Mouse (Mus musculus) G1E (cell line): Measurements from ENCODE around the gene Cdc16. TPM values are rescaled to one million over a fixed set of nuclear protein-coding genes. Genes with fewer than 3 reads are reported as not detected.

ENCODE experiments used
- ATAC-seq: 2 replicates; pipeline ENCODE4 v1.8.0; 2016; ENCODE audit warnings: mild to moderate bottlenecking; ENCODE audit not compliant: insufficient number of reproducible peaks, poor library complexity, low FRiP score, severe bottlenecking; ENCODE audit errors: extremely low read depth
- DNase-seq: peaks from one replicate; pipeline ENCODE4 v3.0.0; 2012; ENCODE audit warnings: low spot score
- H3K27me3 ChIP-seq: 2 replicates; pipeline ENCODE4 v1.6.1; 2012; ENCODE audit warnings: mild to moderate bottlenecking, low read length, inconsistent platforms; ENCODE audit not compliant: insufficient read depth
- H3K36me3 ChIP-seq: replicated peaks from 2 replicates; pipeline ENCODE3; 2012; ENCODE audit warnings: mild to moderate bottlenecking, inconsistent platforms
- H3K4me1 ChIP-seq: 2 replicates; pipeline ENCODE4 v1.6.1; 2012; ENCODE audit warnings: low read depth, low read length, inconsistent platforms, mixed read lengths; ENCODE audit not compliant: insufficient read depth
- H3K4me3 ChIP-seq: 2 replicates; pipeline ENCODE4 v1.5.1; 2012; ENCODE audit warnings: low read depth, mild to moderate bottlenecking, inconsistent platforms, low read length, moderate library complexity, mixed read lengths
- H3K9me3 ChIP-seq: replicated peaks from 2 replicates; pipeline ENCODE4 v1.6.1; 2012; ENCODE audit warnings: inconsistent platforms
- CTCF ChIP-seq: IDR thresholded peaks from 2 replicates; pipeline ENCODE4 v1.5.1; 2012; ENCODE audit warnings: low read depth, low read length, inconsistent platforms, mixed read lengths
- GATA1 ChIP-seq: IDR thresholded peaks from 2 replicates; pipeline ENCODE4 v1.6.1; 2012; ENCODE audit warnings: borderline replicate concordance, low read length, inconsistent platforms, mixed read lengths
- GATA2 ChIP-seq: IDR thresholded peaks from 2 replicates; pipeline ENCODE4 v1.6.1; 2012; ENCODE audit warnings: low read depth, low read length, inconsistent platforms, borderline replicate concordance
- POLR2AphosphoS5 ChIP-seq: IDR thresholded peaks from 2 replicates; pipeline ENCODE4 v1.6.1; 2012; ENCODE audit warnings: low read depth, low read length, inconsistent platforms; ENCODE audit not compliant: insufficient replicate concordance
- TAL1 ChIP-seq: conservative IDR thresholded peaks from 2 replicates; pipeline ENCODE4 v1.6.1; 2012; ENCODE audit warnings: low read depth, low read length, inconsistent platforms, mixed read lengths
- polyA plus RNA-seq: library from polyadenylated mRNA; stranded (reverse); fragments of >175 nt; gene quantifications from 2 replicates; pipeline ENCODE4 v1.2.3, GENCODE M21; 2012
- total RNA-seq, 2 experiments: library from RNA; stranded (forward) in 1 of 2; stranded (reverse) in 1 of 2; fragments of 200-1000 nt in 1 of 2; fragments of >200 nt in 1 of 2; fragmentation: Nextera tagmentation in 1 of 2; gene quantifications; 2 replicates each; pipeline ENCODE4 v1.2.3; 2014 to 2017

Cdc16 gene
- total and polyA plus RNA-seq, 3 experiments, result 19.0 to 75.9 (median 64.5) TPM

DNA sequence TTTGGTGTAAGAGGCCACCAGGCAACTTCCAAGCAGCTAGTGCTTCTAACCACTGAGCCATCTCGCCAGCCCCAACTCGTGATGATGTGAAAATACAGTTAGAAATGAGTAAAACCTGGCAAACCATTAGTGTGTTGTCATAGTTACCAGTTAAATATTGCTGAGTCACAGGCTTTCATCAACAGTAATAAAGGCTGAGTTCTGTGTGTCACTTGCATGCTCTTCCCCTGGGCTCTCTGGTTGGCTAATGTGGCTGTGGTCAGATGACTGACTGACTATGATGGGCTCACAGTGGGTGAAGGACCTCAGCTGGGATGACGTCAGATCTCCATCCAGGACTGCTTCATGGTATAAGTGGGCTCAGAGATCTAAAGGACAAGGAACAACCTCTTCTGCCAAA, 23.1 kb downstream of the Cdc16 start:
- no peak for TF ChIP-seq GATA2
- no peak for TF ChIP-seq TAL1
- peaks cover 68% of the 10 kb centered on the region for H3K36me3 ChIP-seq
- DNase-seq, result no peak

DNA sequence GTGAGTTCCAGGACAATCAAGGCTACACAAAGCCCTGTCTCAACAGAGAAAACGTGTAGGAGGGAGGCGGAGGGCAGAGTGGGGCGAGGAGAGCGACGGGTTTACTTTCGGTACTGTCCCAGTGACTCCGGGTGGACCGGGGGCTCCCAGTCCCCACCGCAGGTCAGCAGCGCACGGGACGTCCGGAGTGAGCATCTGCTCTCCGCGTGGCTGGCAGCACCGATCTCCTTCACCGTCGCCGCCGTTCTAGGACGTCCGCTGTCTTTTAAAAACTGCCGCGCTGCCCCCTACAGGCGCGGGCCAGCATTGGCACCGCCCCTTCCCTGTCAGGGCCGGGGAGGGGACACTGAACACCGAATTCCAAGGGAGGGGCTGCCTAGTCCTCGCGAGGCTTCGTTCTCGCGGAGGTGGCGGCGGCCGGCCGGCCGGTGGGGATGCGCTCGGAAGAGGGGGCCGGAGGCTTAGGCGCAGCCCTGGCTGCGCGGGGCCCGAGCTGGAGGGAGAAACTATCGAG, 27.8 kb downstream of the Cdc16 start, which contains the start of gene Upf3a:
Upf3a (plus strand) TSS at position 366 of the 514 bp plus-strand sequence.
- TF ChIP-seq GATA1 (no peak), POLR2AphosphoS5 (0 out of 2 replicates have a peak, but pooled peaks have one; percentile 47), GATA2 (no peak), TAL1 (no peak), CTCF (peak; percentile 42; the same call in 1 of the 2 replicates)
- peak; percentile 86 for ATAC-seq
- H3K4me3 ChIP-seq, result peak within 1 kb of the TSS; percentile 86
- peak; percentile 87 for DNase-seq
- peaks cover 29% of the 10 kb centered on the region for H3K4me1 ChIP-seq
- peaks cover 50% of the 10 kb centered on the region for H3K36me3 ChIP-seq
- H3K27me3 ChIP-seq, result no peaks in the 10 kb centered on the region
- no peaks in the 10 kb centered on the region for H3K9me3 ChIP-seq

More for the DNA sequence above, 23.1 kb downstream of the Cdc16 start:
- peak; percentile 28 for ATAC-seq
- no peak overlapping the region for H3K4me3 ChIP-seq
- H3K27me3 ChIP-seq, result no peaks in the 10 kb centered on the region
- no peaks in the 10 kb centered on the region for H3K9me3 ChIP-seq
- peaks cover 24% of the 10 kb centered on the region for H3K4me1 ChIP-seq

DNA sequence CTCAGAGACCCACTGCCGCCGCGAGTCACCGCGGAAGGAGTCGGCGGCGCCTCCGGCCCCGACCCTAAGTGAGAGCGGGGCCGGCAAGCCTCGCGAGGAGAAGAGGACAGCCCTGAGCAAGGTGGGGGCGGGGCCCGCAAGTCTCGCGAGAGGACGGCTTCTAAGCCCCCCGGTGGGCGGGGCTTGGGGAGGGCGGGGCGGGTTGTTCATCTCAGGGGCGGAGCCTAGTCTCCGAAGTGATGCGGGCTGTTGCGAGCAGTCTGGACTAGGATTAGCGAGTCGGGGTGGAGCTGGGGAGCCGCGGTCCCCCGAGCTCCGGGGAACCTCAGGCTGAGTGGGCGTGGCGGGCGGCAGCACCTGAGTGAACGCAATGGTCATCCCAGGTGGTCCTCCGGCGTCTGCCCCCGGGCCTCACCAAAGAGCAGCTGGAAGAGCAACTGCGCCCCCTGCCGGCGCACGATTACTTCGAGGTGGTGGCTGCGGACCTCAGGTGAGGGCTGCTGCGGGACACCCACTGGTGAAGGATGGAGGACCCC, 28.4 kb downstream of the Cdc16 start:
- Histone ChIP-seq H3K4me3 (peak overlapping the region; percentile 86), H3K9me3 (no peaks in the 10 kb centered on the region), H3K27me3 (no peaks in the 10 kb centered on the region), H3K36me3 (peaks cover 46% of the 10 kb centered on the region), H3K4me1 (peaks cover 25% of the 10 kb centered on the region)
- ATAC-seq, result peak; percentile 46
- peak; percentile 98 for DNase-seq
- TF ChIP-seq GATA2, result no peak
- no peak for TF ChIP-seq TAL1
- TF ChIP-seq CTCF, result peak; percentile 34; the same call in 1 of the 2 replicates
- no peak for TF ChIP-seq GATA1

DNA sequence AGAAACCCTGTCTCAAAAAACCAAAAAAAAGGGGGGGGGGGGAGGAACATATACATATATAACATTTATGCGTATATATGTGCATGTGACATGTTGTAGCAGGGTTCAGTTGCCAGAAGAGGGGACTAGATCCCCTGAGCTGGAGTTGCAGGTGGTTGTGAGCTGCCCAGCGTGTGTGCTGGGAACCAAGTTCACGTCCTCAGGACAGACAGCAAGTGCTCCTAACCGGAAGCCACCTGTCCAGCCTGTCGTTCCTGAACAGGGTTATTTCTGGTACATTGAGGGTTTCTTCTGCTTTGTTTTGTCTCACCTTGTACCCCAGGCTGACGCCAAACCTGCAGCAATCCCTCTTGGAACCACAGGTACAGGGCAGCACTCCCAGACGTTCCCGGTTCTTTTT, 32.1 kb downstream of the Cdc16 start:
- DNase-seq (no peak), ATAC-seq (no peak)
- H3K36me3 ChIP-seq, result peaks cover 54% of the 10 kb centered on the region
- no peaks in the 10 kb centered on the region for H3K27me3 ChIP-seq
- H3K9me3 ChIP-seq, result no peaks in the 10 kb centered on the region
- no peak for TF ChIP-seq GATA1
- TF ChIP-seq TAL1, result no peak
- TF ChIP-seq POLR2AphosphoS5, result no peak
- TF ChIP-seq CTCF, result no peak
- peaks cover 10% of the 10 kb centered on the region for H3K4me1 ChIP-seq
- no peak overlapping the region for H3K4me3 ChIP-seq

DNA sequence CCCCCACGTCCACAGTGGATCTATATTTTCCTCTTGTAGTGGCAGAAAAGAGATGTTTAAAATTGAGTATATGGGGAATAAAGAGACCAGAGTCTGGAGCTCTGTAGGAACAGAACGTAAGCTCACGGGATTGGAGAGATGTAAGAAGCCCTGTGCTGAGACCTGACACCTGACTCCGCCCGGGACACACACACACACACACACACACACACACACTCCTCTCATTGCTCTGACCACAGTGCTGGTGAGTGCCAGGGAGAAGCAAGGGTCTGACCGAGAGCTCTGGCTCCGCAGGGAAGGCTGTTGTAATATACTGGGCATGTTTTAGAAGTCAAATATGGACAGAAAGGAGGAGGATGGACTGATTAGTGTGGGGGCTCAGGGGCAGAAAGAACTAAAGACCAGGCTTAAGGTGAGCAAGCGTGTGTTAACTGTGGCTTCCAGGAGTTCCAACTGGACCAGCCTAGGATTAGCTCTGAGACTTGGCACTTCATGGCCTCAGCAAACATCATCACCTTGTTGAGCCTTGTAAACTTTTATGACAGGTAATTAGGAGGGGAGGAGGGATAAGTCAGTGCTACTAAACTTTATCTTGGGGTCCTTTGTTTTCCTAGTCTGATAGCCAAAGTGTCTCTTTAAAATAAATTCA, 35.7 kb downstream of the Cdc16 start:
- no peaks in the 10 kb centered on the region for H3K4me1 ChIP-seq
- peaks cover 74% of the 10 kb centered on the region for H3K36me3 ChIP-seq
- H3K9me3 ChIP-seq, result no peaks in the 10 kb centered on the region
- TF ChIP-seq GATA1 (no peak), TAL1 (no peak), POLR2AphosphoS5 (no peak), GATA2 (no peak), CTCF (no peak)
- ATAC-seq, result no peak
- H3K27me3 ChIP-seq, result no peaks in the 10 kb centered on the region
- DNase-seq, result no peak
- H3K4me3 ChIP-seq, result no peak overlapping the region

DNA sequence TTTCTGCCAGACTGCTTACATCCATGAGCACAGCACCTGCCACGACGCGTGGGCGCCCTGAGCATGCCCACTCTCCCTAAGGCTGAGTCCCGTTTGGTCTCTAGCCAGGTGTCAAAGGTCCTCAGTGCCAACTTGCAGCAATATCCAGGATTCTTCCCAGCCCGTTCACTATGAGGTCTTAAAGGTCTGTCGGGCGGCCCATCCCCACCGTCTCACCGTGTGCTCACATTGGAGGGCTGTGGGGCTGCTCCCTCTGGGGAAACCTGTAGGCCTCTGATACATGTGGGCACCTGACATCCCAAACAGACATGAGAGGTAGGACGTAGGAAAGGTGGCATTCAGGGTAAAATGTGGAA, 36.2 kb downstream of the Cdc16 start:
- no peak for TF ChIP-seq GATA2
- no peak for TF ChIP-seq CTCF
- TF ChIP-seq TAL1, result no peak
- no peak for TF ChIP-seq POLR2AphosphoS5
- TF ChIP-seq GATA1, result no peak

More for the DNA sequence above, 36.2 kb downstream of the Cdc16 start:
- ATAC-seq (no peak), DNase-seq (no peak)
- peaks cover 73% of the 10 kb centered on the region for H3K36me3 ChIP-seq
- no peaks in the 10 kb centered on the region for H3K4me1 ChIP-seq
- no peak overlapping the region for H3K4me3 ChIP-seq
- H3K9me3 ChIP-seq, result no peaks in the 10 kb centered on the region
- no peaks in the 10 kb centered on the region for H3K27me3 ChIP-seq
